Mouse (Mus musculus) heart, postnatal 0 days (tissue): ENCODE measurements around the gene Farsb.

Experiments used
- CTCF ChIP-seq: IDR thresholded peaks from 2 replicates; pipeline ENCODE4 v1.5.1; 2016; ENCODE audit warnings: antibody characterized with exemption, control low read depth, low read depth
- EP300 ChIP-seq: IDR thresholded peaks from 2 replicates; pipeline ENCODE4 v1.6.1; 2016; ENCODE audit warnings: antibody characterized with exemption, low read depth

GRCm38 (mm10) chr1:78373836-78374235, 114.9 kb downstream of the Farsb start:
- TF ChIP-seq CTCF (no peak), EP300 (no peak)
